Mouse (Mus musculus): Measurements from ENCODE around the gene Fmod. TPM values are rescaled to one million over a fixed set of nuclear protein-coding genes. Genes with fewer than 3 reads are reported as not detected.

Gene Fmod
- polyA plus RNA-seq, 1 experiment = 12.4 TPM

DNA sequence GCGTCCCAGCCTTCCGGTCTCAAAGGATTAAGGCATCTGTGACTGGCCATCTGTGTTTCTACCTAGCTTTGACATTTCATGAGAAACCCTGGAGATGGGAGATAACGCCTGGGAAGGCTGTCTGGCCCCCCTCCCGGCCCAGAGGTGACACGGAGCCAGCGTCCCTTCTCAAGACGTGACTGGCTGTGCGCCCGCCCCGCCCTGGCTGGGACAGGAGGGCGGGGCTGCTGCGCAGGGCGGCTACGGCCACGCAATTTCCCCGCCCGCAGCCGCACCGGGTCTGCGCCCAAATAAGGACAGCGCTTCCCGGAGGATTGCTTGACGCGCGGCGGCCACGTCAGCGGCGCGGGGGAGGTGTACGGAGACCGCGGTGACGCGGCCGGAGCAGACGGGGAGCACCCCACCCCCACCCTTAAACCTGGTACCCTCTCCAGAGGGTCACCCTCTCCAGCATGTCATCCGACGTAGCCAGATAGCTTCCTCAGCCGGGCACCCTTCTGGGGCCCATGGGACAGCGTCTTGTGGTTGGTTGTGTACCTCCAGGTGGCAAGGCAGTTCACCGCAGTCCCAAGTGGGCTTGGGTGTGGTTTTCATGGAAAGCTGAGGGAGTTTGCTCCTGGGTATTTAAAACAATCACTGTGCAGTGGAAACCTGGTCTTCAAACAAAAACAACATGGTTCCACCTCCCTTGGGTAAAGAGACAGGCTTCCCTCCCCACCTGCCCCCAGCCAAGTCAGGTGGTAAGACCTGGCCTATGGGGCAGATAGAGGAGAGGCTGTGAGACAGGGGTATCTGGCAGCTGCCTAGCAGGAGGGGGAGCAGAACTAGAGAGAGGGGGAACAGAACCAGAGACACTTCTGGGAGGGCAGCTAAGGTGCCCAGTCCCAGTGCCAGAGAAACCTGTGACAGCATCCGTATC is 56.1 kb downstream of the Fmod start:
- DNase-seq (ENCODE audit: low read depth in 1 of 2, low spot score in 2 of 2) = peak; percentile 87 to 92
- no peaks in the 10 kb centered on the region for H3K27me3 ChIP-seq (ENCODE audit: control insufficient read depth, insufficient read depth, low read length)
- WGBS = 2% methylated on average over 42 of the region's 43 CpGs
- H3K27ac ChIP-seq (ENCODE audit: insufficient read depth, low read length) = peak overlapping the region; percentile 99
- no peak for TF ChIP-seq CTCF (IDR thresholded peaks at IDR 0.05; ENCODE audit: extremely low read depth, insufficient read depth, insufficient read length, insufficient replicate concordance)
- peak; percentile 22 for TF ChIP-seq POLR2A (IDR thresholded peaks at IDR 0.05; ENCODE audit: low read depth, low read length)
- no peaks in the 10 kb centered on the region for H3K36me3 ChIP-seq (ENCODE audit: control insufficient read depth, insufficient read depth, low read length)
- H3K4me1 ChIP-seq (ENCODE audit: control insufficient read depth, insufficient read depth, insufficient read length) = peaks cover 45% of the 10 kb centered on the region
- H3K4me3 ChIP-seq (ENCODE audit: extremely low read depth, insufficient read depth, insufficient read length) = peak overlapping the region; percentile 63

DNA sequence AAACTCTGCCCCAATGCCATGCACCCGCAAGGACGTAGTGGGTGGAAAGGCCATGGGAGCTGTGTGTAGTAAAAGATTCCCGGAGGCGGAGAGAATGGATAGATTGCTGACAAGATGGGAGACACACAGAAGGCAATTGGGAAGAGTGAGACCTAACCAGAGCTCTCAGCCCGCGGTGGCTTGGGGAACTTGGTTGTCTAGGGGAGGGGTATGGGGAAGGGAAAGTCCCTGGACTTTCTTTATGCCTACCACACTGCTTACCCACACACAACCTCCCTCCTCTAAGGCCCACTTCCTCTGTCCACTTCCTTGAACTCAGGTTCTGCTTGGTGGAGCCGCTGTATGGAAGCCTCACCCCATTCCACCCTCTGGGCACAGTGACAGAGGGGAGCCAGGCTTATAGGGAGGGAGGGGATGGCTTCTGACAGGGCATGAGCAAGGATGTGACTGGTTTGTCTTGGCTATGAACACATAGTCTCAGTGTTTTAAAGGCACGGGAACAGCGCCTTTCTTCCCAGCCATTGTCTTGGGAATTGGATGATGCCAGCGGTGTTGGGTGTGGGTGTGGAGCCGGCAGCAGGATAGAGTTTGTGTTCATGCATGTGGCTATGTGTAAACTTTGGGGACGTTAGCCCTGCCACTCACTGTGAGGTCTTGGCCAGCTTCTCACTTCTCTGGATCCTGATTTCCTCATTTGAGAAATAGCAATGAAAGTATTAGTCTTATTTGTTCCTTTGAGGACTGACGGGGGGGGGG is 56.9 kb downstream of the Fmod start:
- Histone ChIP-seq H3K27me3 (ENCODE audit: control insufficient read depth, insufficient read depth, low read length) (no peaks in the 10 kb centered on the region), H3K36me3 (ENCODE audit: control insufficient read depth, insufficient read depth, low read length) (no peaks in the 10 kb centered on the region), H3K27ac (ENCODE audit: insufficient read depth, low read length) (peak overlapping the region; percentile 99), H3K4me3 (ENCODE audit: extremely low read depth, insufficient read depth, insufficient read length) (peak overlapping the region; percentile 63; the same call in 1 of the 2 replicates), H3K4me1 (ENCODE audit: control insufficient read depth, insufficient read depth, insufficient read length) (peaks cover 52% of the 10 kb centered on the region)
- DNase-seq (ENCODE audit: low read depth in 1 of 2, low spot score in 2 of 2) = peak; percentile 67 to 69
- TF ChIP-seq POLR2A (IDR thresholded peaks at IDR 0.05; ENCODE audit: low read depth, low read length) (peak; percentile 20), CTCF (IDR thresholded peaks at IDR 0.05; ENCODE audit: extremely low read depth, insufficient read depth, insufficient read length, insufficient replicate concordance) (no peak)
- WGBS = 32% methylated on average over 13 of the region's 13 CpGs

DNA sequence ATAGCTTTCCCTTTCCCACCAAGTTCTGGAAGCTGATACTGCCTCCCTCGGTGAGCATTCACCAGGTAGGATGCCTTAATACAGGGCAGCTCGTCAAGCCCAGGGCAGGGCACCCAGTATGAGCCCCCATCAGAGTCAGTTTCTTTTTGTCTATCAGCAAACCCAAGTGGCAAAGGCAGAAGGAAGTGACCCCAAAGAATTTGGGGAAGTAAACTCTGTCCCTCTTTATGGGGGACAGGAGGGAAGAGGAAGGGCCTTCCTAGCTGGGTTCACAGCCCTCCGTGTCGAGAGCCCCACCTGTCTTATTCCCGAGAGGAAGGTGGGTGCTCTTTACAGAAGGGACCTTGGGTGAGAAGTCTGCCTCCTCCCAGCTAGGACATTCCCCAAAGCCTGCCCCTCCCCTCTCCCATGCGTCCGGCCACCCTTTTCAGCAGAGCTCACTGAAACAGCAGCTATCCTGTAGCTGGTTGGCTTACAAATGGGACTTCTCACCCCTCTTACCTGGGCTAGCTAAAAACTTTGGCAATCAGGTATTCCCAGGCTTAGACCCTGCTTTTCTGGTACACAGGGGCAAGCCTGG is 58.1 kb downstream of the Fmod start:
- no peaks in the 10 kb centered on the region for H3K36me3 ChIP-seq (ENCODE audit: control insufficient read depth, insufficient read depth, low read length)
- TF ChIP-seq CTCF (IDR thresholded peaks at IDR 0.05; ENCODE audit: extremely low read depth, insufficient read depth, insufficient read length, insufficient replicate concordance) (no peak), POLR2A (IDR thresholded peaks at IDR 0.05; ENCODE audit: low read depth, low read length) (no peak)
- DNase-seq (ENCODE audit: low read depth in 1 of 2, low spot score in 2 of 2) = no peak
- WGBS = 23% methylated on average over 7 of the region's 7 CpGs
- H3K27me3 ChIP-seq (ENCODE audit: control insufficient read depth, insufficient read depth, low read length) = no peaks in the 10 kb centered on the region
- no peak overlapping the region for H3K4me3 ChIP-seq (ENCODE audit: extremely low read depth, insufficient read depth, insufficient read length)
- H3K4me1 ChIP-seq (ENCODE audit: control insufficient read depth, insufficient read depth, insufficient read length) = peaks cover 56% of the 10 kb centered on the region
- peak overlapping the region; percentile 76 for H3K27ac ChIP-seq (ENCODE audit: insufficient read depth, low read length)

DNA sequence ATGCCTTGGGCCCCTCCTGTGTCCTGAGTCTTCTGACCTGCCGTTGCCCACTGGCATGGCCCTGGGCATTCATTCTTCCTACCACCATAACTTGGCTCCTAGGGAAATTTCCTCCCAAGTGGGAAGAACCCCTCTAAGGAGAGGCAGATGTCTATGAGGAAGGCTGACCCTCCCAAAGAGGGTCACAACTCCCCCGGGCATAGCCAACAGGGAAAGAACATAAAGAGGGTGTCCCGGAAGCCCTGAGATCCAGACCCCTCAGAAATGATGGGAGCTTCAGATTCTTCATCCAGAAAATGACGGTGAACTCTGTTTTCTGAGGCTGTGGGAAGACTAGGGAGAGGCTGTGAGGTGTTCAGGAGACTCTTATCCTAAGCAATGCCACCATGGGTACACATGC is 58.7 kb downstream of the Fmod start:
- DNase-seq (ENCODE audit: low read depth in 1 of 2, low spot score in 2 of 2) = no peak
- peaks cover 56% of the 10 kb centered on the region for H3K4me1 ChIP-seq (ENCODE audit: control insufficient read depth, insufficient read depth, insufficient read length)
- peak overlapping the region; percentile 37; the same call in 1 of the 2 replicates for H3K27ac ChIP-seq (ENCODE audit: insufficient read depth, low read length)
- 86% methylated on average over 4 of the region's 4 CpGs for WGBS
- TF ChIP-seq POLR2A (IDR thresholded peaks at IDR 0.05; ENCODE audit: low read depth, low read length) (no peak), CTCF (IDR thresholded peaks at IDR 0.05; ENCODE audit: extremely low read depth, insufficient read depth, insufficient read length, insufficient replicate concordance) (no peak)
- no peaks in the 10 kb centered on the region for H3K36me3 ChIP-seq (ENCODE audit: control insufficient read depth, insufficient read depth, low read length)
- H3K4me3 ChIP-seq (ENCODE audit: extremely low read depth, insufficient read depth, insufficient read length) = no peak overlapping the region
- no peaks in the 10 kb centered on the region for H3K27me3 ChIP-seq (ENCODE audit: control insufficient read depth, insufficient read depth, low read length)

DNA sequence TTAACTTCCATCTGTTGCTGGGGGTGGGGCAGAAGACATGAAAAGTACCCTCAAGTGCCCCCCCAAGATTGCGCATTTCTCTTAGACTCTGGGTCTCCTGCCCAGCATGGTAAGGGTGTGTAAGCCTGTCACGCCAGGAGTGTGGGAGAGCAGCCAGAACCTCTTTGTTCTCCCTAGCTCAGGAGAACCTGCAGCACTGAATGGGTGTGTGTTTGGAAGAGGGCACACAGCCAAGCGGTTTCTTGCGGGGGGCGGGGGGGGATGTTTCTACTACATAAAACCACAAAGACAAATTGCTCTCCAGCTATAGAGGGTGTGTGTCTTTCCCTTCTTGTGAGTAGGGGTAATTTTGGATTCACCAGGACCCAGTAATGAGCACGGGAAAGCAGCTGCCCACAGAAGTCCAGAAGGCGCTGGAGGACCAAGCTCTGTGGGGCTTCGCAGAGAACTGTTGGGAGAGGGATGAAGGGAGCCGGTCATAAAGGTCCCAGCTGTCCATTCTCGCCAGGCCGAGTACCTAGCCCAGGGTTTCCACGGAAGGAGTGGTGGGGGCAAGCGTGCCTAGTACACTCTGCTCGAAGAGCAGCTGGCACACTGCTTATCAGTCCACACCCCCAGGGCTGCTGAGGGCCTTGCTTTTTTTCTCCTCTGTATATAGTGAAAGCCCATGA is 59.3 kb downstream of the Fmod start:
- no peak for DNase-seq (ENCODE audit: low read depth in 1 of 2, low spot score in 2 of 2)
- H3K36me3 ChIP-seq (ENCODE audit: control insufficient read depth, insufficient read depth, low read length) = no peaks in the 10 kb centered on the region
- no peak overlapping the region for H3K4me3 ChIP-seq (ENCODE audit: extremely low read depth, insufficient read depth, insufficient read length)
- H3K27me3 ChIP-seq (ENCODE audit: control insufficient read depth, insufficient read depth, low read length) = no peaks in the 10 kb centered on the region
- TF ChIP-seq CTCF (IDR thresholded peaks at IDR 0.05; ENCODE audit: extremely low read depth, insufficient read depth, insufficient read length, insufficient replicate concordance) = no peak
- TF ChIP-seq POLR2A (IDR thresholded peaks at IDR 0.05; ENCODE audit: low read depth, low read length) = no peak
- H3K27ac ChIP-seq (ENCODE audit: insufficient read depth, low read length) = peak overlapping the region; percentile 37
- 45% methylated on average over 14 of the region's 14 CpGs for WGBS
- H3K4me1 ChIP-seq (ENCODE audit: control insufficient read depth, insufficient read depth, insufficient read length) = peaks cover 56% of the 10 kb centered on the region

Measured in spleen, adult 2 months (tissue).